Mouse (Mus musculus): ENCODE results near the gene Qrfp. TPM values are rescaled to one million over a fixed set of nuclear protein-coding genes. Genes with fewer than 3 reads are reported as not detected.
A peak's percentile ranks its signal among the peaks of the same experiment; 100 is the strongest.

Gene Qrfp
- polyA plus RNA-seq, 1 experiment = 0.03 TPM

GRCm38 (mm10) chr2:31791260-31791659 is 19.1 kb downstream of the Qrfp start:
- no peak for TF ChIP-seq POLR2A (IDR thresholded peaks at IDR 0.05; ENCODE audit: borderline replicate concordance, extremely low read depth, insufficient read depth, insufficient read length, poor library complexity, severe bottlenecking)
- TF ChIP-seq CTCF (IDR thresholded peaks at IDR 0.05; ENCODE audit: borderline replicate concordance, extremely low read depth, insufficient read depth, insufficient read length) = no peak
- DNase-seq (ENCODE audit: low read depth) = no peak

DNA sequence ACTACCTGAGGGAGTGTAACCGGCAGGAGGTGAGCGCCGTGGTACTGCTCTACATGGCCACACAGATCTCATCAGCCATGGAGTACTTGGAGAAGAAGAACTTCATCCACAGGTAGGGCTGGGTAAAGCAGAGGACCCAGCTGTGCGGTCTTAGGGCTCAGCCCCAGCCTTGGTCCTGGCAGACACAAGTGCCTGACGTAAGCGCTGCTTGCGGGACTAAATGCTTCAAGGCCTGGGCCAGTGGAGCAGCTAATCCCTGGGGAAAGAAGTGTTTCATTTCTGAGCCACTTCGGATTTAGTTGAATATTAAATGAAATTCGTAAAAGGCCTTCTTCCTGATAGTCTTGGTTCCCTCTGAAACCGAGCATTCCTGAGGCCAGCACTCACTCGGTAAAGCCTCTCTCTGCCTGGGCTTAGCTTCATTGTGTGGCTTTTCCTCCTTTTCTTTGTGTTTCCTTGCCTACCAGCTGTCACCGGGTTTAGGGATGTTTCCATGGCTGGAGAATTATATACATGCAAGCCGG is 19.6 kb downstream of the Qrfp start:
- no peak for TF ChIP-seq CTCF (IDR thresholded peaks at IDR 0.05; ENCODE audit: borderline replicate concordance, extremely low read depth, insufficient read depth, insufficient read length)
- no peak for TF ChIP-seq POLR2A (IDR thresholded peaks at IDR 0.05; ENCODE audit: borderline replicate concordance, extremely low read depth, insufficient read depth, insufficient read length, poor library complexity, severe bottlenecking)
- no peak for DNase-seq (ENCODE audit: low read depth)

DNA sequence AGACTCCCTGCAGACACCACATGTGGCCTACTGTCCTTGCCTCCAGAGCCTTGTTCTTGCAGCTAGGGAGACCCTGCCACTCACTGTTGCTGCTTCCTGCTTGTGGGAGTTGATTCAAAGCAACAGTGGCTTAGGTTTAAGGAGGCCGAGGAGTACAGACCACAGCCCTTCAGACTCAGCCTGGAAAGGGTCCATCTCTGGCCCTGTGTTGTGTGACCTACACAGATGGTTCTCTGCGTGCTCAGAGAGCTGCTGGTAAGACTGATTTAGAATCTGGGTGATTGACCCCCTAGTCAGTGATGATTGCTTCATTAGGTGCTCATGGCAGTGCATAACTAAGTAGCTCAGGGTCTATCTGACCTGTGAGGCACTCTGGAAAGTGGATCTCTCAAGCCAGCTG is 21.2 kb downstream of the Qrfp start:
- TF ChIP-seq POLR2A (IDR thresholded peaks at IDR 0.05; ENCODE audit: borderline replicate concordance, extremely low read depth, insufficient read depth, insufficient read length, poor library complexity, severe bottlenecking) (no peak), CTCF (IDR thresholded peaks at IDR 0.05; ENCODE audit: borderline replicate concordance, extremely low read depth, insufficient read depth, insufficient read length) (no peak)
- DNase-seq (ENCODE audit: low read depth) = no peak

GRCm38 (mm10) chr2:31788227-31788626 is 22.2 kb downstream of the Qrfp start:
- peak; percentile 51 for DNase-seq (ENCODE audit: low read depth)
- peak; percentile 22; the same call in 1 of the 2 replicates for TF ChIP-seq CTCF (IDR thresholded peaks at IDR 0.05; ENCODE audit: borderline replicate concordance, extremely low read depth, insufficient read depth, insufficient read length)
- TF ChIP-seq POLR2A (IDR thresholded peaks at IDR 0.05; ENCODE audit: borderline replicate concordance, extremely low read depth, insufficient read depth, insufficient read length, poor library complexity, severe bottlenecking) = no peak

DNA sequence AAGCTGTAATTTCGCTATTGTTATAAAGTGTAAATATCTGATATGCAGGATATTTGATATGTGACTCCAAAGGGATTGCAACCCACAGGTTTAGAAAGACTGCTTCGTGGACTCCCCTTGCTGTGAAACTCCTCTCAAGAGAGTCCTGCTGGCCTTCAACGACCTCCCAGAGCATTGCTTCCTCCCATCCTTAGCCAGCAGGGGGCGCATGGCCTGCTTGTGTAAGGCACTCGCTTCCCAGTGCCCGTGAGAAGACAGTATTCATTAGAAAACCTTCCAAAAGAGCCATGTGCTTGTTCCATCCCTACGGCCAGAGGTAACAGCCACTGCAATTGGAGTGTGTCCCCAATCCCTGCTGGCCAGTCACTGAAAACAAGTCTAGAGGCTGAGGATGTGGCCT is 23.4 kb downstream of the Qrfp start:
- DNase-seq (ENCODE audit: low read depth) = peak; percentile 87
- no peak for TF ChIP-seq POLR2A (IDR thresholded peaks at IDR 0.05; ENCODE audit: borderline replicate concordance, extremely low read depth, insufficient read depth, insufficient read length, poor library complexity, severe bottlenecking)
- TF ChIP-seq CTCF (IDR thresholded peaks at IDR 0.05; ENCODE audit: borderline replicate concordance, extremely low read depth, insufficient read depth, insufficient read length) = peak; percentile 95

- DNase-seq (ENCODE audit: low read depth) = peak; percentile 93
- TF ChIP-seq CTCF (IDR thresholded peaks at IDR 0.05; ENCODE audit: borderline replicate concordance, extremely low read depth, insufficient read depth, insufficient read length) = peak; percentile 87
- no peak for TF ChIP-seq POLR2A (IDR thresholded peaks at IDR 0.05; ENCODE audit: borderline replicate concordance, extremely low read depth, insufficient read depth, insufficient read length, poor library complexity, severe bottlenecking)
These were observed 25.3 kb downstream of the Qrfp start for GRCm38 (mm10) chr2:31785074-31785473.

- no peak for TF ChIP-seq CTCF (IDR thresholded peaks at IDR 0.05; ENCODE audit: borderline replicate concordance, extremely low read depth, insufficient read depth, insufficient read length)
- no peak for TF ChIP-seq POLR2A (IDR thresholded peaks at IDR 0.05; ENCODE audit: borderline replicate concordance, extremely low read depth, insufficient read depth, insufficient read length, poor library complexity, severe bottlenecking)
- DNase-seq (ENCODE audit: low read depth) = no peak
These were observed 27.3 kb downstream of the Qrfp start for GRCm38 (mm10) chr2:31782958-31783602.

DNA sequence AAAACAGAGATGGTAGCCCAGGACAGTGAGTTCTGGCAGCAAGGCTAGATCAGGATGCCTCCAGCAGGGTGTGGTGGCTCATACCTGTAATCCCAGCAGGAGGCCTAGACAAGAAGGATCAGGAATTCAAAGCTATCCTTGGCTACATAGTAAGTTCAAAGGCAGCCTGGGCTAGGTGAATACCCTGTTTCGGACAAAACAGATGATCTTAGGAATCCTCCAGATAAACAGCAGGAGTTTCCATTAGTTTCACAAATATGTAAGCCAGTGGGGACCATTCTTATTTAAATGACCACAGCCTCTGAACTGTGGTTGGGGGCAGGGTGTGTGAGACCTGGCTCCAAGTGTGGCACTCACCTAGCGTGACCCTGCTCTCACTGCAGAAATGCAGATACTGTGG is 31.1 kb downstream of the Qrfp start:
- no peak for DNase-seq (ENCODE audit: low read depth)
- TF ChIP-seq POLR2A (IDR thresholded peaks at IDR 0.05; ENCODE audit: borderline replicate concordance, extremely low read depth, insufficient read depth, insufficient read length, poor library complexity, severe bottlenecking) (no peak), CTCF (IDR thresholded peaks at IDR 0.05; ENCODE audit: borderline replicate concordance, extremely low read depth, insufficient read depth, insufficient read length) (no peak)

DNA sequence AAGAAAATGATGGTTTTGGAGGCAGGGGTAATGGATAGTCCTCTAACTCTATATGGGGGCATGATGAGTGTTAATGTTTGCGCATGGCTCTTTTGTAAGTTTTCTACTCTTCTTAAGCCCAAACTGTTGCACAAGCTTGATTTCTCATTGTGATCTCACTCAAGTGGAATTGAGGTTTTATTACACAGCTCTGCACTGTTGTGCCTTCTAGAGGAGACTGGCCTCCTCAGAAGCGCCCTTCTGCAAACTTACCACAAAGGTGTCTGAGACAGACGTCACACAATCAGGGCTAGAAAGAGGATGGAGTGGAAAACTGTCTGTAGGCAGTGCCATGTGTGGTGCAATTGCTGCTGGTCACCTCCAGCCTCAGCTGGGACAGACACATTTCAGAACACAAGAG is 33.9 kb downstream of the Qrfp start:
- no peak for DNase-seq (ENCODE audit: low read depth)
- no peak for TF ChIP-seq CTCF (IDR thresholded peaks at IDR 0.05; ENCODE audit: borderline replicate concordance, extremely low read depth, insufficient read depth, insufficient read length)
- TF ChIP-seq POLR2A (IDR thresholded peaks at IDR 0.05; ENCODE audit: borderline replicate concordance, extremely low read depth, insufficient read depth, insufficient read length, poor library complexity, severe bottlenecking) = no peak

DNA sequence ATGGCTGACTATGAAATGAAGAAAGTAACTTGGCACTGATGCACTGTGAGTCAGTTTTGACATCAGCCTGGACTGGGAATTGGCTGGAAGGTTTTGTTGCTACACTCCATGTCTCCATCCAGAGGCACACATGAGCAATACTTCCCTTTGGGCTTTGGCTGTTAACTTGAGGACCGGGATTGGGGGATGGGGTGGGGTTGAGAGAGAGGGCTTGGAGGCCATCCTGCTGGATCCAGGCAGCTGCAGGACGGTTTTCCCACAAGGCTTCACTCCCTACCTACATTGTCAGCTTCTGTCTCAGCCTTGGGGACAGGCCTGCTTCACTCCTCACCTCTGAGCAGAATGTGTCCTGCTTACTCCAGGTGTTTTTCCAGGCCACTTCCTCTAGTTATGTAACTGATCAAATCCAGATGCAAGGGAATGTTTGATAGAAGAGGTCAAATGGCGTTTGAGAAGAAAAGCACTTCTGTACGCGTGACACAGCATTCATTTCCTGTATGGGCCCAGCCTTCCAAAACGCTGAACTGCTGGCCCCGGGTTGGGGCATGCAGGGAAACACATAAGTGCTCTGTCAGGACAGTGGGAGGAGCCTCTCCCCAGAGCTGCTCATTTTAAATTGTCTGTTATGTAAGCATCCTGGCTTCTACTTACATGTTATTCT is 39.5 kb downstream of the Qrfp start:
- TF ChIP-seq POLR2A (IDR thresholded peaks at IDR 0.05; ENCODE audit: borderline replicate concordance, extremely low read depth, insufficient read depth, insufficient read length, poor library complexity, severe bottlenecking) (no peak), CTCF (IDR thresholded peaks at IDR 0.05; ENCODE audit: borderline replicate concordance, extremely low read depth, insufficient read depth, insufficient read length) (no peak)
- no peak for DNase-seq (ENCODE audit: low read depth)

DNA sequence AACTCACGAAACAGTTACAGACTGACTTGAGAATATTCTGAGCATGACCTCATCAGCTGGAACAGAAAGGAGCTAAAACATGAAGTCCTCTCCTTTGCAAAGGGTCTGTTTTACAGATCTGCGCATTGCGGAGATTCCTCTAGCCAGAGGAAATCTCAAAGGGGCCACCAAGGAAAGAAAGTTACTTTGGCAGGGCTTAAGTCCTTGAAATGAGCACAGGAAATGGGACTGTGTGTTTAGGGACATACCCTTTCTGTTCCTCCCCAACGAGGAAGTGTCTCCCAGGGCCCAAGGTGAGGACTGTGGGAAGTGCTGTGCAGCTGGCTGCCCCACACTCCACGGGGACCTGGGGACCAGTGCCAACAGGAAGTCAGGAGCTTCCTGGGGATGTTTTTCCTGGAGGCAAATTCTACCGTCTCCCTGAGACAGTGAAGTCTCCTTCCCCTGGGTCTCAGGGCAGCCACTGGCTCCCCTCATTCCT is 40.7 kb downstream of the Qrfp start:
- no peak for TF ChIP-seq CTCF (IDR thresholded peaks at IDR 0.05; ENCODE audit: borderline replicate concordance, extremely low read depth, insufficient read depth, insufficient read length)
- TF ChIP-seq POLR2A (IDR thresholded peaks at IDR 0.05; ENCODE audit: borderline replicate concordance, extremely low read depth, insufficient read depth, insufficient read length, poor library complexity, severe bottlenecking) = no peak
- DNase-seq (ENCODE audit: low read depth) = no peak
